Mouse (Mus musculus): ENCODE results near the gene Plppr1. TPM values are rescaled to one million over a fixed set of nuclear protein-coding genes. Genes with fewer than 3 reads are reported as not detected.
"Not testable (repeated sequence)": the region's sequence is repeated elsewhere in the genome, so short reads cannot be mapped to it uniquely, and the experiment has no call there.

Gene Plppr1
- polyA plus RNA-seq, 1 experiment = not detected

- not testable (repeated sequence) for H3K4me3 ChIP-seq (ENCODE audit: insufficient read depth, low read depth, low read length); H3K27ac ChIP-seq (replicated peaks; ENCODE audit: low read depth, low read length); H3K4me1 ChIP-seq (ENCODE audit: control insufficient read depth, insufficient read depth, insufficient read length, low read length)
These were observed 288.9 kb downstream of the Plppr1 start for GRCm38 (mm10) chr4:49348001-49348400.

GRCm38 (mm10) chr4:49348677-49349076 is 289.6 kb downstream of the Plppr1 start:
- H3K27ac ChIP-seq (replicated peaks; ENCODE audit: low read depth, low read length) = no peak overlapping the region
- H3K4me1 ChIP-seq (ENCODE audit: control insufficient read depth, insufficient read depth, insufficient read length, low read length) = no peaks in the 10 kb centered on the region
- H3K4me3 ChIP-seq (ENCODE audit: insufficient read depth, low read depth, low read length) = no peak overlapping the region

- Histone ChIP-seq H3K27ac (replicated peaks; ENCODE audit: low read depth, low read length) (no peak overlapping the region), H3K4me1 (ENCODE audit: control insufficient read depth, insufficient read depth, insufficient read length, low read length) (no peaks in the 10 kb centered on the region), H3K4me3 (ENCODE audit: insufficient read depth, low read depth, low read length) (no peak overlapping the region)
These were observed 291.4 kb downstream of the Plppr1 start for GRCm38 (mm10) chr4:49350470-49350869.

GRCm38 (mm10) chr4:49357097-49357496 is 298.0 kb downstream of the Plppr1 start:
- Histone ChIP-seq H3K4me1 (ENCODE audit: control insufficient read depth, insufficient read depth, insufficient read length, low read length) (no peaks in the 10 kb centered on the region), H3K27ac (replicated peaks; ENCODE audit: low read depth, low read length) (no peak overlapping the region), H3K4me3 (ENCODE audit: insufficient read depth, low read depth, low read length) (no peak overlapping the region)

GRCm38 (mm10) chr4:49368046-49368445 is 309.0 kb downstream of the Plppr1 start:
- H3K4me1 ChIP-seq (ENCODE audit: control insufficient read depth, insufficient read depth, insufficient read length, low read length); H3K27ac ChIP-seq (replicated peaks; ENCODE audit: low read depth, low read length); H3K4me3 ChIP-seq (ENCODE audit: insufficient read depth, low read depth, low read length): not testable (repeated sequence)

- H3K4me3 ChIP-seq (ENCODE audit: insufficient read depth, low read depth, low read length); H3K27ac ChIP-seq (replicated peaks; ENCODE audit: low read depth, low read length); H3K4me1 ChIP-seq (ENCODE audit: control insufficient read depth, insufficient read depth, insufficient read length, low read length): not testable (repeated sequence)
These were observed 324.7 kb downstream of the Plppr1 start for GRCm38 (mm10) chr4:49383576-49384318.

GRCm38 (mm10) chr4:49386873-49387272 is 327.8 kb downstream of the Plppr1 start:
- H3K27ac ChIP-seq (replicated peaks; ENCODE audit: low read depth, low read length) = no peak overlapping the region

More at GRCm38 (mm10) chr4:49386873-49387272, 327.8 kb downstream of the Plppr1 start:
- H3K4me3 ChIP-seq (ENCODE audit: insufficient read depth, low read depth, low read length) = no peak overlapping the region
- no peaks in the 10 kb centered on the region for H3K4me1 ChIP-seq (ENCODE audit: control insufficient read depth, insufficient read depth, insufficient read length, low read length)
